Mouse (Mus musculus): ENCODE measurements around the gene Vmn2r14. TPM values are rescaled to one million over a fixed set of nuclear protein-coding genes. Genes with fewer than 3 reads are reported as not detected.
"Not testable (repeated sequence)": the region's sequence is repeated elsewhere in the genome, so short reads cannot be mapped to it uniquely, and the experiment has no call there.

Vmn2r14 gene
- total RNA-seq (2021), result not detected

GRCm38 (mm10) chr5:109224608-109225007, at the start of gene Vmn2r14:
Gene Vmn2r14 (minus strand): TSS chr5:109224708.
- no peak for DNase-seq (ENCODE audit: low spot score in 2 of 2)
- intact Hi-C loops (cut with DNase I), result no loop called here

- DNase-seq (ENCODE audit: low spot score in 2 of 2); intact Hi-C loops (cut with DNase I): not testable (repeated sequence)
Measured at GRCm38 (mm10) chr5:109192099-109192498, 32.4 kb downstream of the Vmn2r14 start, which contains the start of gene Vmn2r13. Gene Vmn2r13 (minus strand): TSS chr5:109192199.

DNA sequence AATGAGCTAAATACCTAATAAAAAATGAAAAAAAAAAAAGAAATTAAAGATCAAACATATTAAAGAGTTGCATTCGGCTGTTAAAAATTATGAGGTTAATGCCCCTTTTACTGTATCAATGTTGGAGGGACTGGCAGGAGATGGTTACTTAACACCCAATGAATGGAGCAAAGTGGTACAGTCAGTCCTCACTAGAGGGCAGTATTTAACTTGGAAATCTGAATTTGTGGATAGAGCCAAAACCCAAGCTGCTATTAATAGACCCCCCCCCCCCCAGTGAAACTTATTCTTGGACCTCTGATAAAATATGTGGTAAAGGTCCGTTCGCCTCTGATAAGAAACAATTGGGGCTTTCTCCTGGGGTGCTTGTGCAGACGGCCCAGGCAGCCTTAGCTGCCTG, 57.7 kb downstream of the Vmn2r14 start:
- DNase-seq (ENCODE audit: low spot score in 2 of 2); intact Hi-C loops (cut with DNase I): not testable (repeated sequence)

Other genes with a start within 250 kb of the Vmn2r14 start
- not detected for gene Vmn2r10, start 218.2 kb downstream of the Vmn2r14 start, total RNA-seq (2021)
- gene Vmn2r11, start 165.1 kb downstream of the Vmn2r14 start, total RNA-seq (2021), result not detected
- under 1 TPM in 1 of 2 experiments, not detected in 1; 0.07 TPM for gene Vmn2r12, start 126.8 kb downstream of the Vmn2r14 start, total RNA-seq (2021)
- gene Vmn2r13, start 32.5 kb downstream of the Vmn2r14 start, total RNA-seq (2021), result not detected
- gene Vmn2r15, start 72.9 kb upstream of the Vmn2r14 start, total RNA-seq (2021), result not detected
- gene Vmn2r16, start 105.5 kb upstream of the Vmn2r14 start, total RNA-seq (2021), result not detected
- not detected for gene Vmn2r17, start 195.0 kb upstream of the Vmn2r14 start, total RNA-seq (2021)

Measured in left cerebral cortex, postnatal 36 days (tissue).